27 mouse cellular contexts compared by ENCODE assay signal in the genomic region with DNA sequence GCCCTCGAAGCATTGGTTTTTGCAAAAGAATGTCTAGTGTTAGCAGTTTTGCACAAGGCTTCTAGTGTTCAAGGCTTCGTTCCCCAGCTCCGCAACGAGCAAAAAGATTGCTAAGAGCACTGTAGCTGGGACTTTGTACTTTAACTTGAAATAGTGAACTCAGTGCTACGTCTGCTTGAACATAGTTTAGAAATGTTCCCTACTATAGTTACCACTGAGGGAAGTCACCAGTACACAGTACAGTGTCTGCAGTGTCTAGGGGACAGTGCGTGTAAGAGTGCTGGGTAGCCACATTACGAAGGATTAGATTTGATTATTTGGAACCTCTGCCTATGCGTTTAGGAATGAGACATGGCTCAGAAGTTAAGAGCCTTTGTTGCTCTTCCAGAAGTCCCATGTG.
"Had no signal": no experiment of that assay in that cellular context is flagged by ENCODE, and none has a peak within 500 bp of the region (broad histone marks: within the 10 kb centered on the region; RNA-seq: fewer than 3 reads in every experiment).

No protein-coding gene starts in this region.

- H3K4me1 ChIP-seq: liver, embryonic 13.5 days had no signal

- H3K27ac ChIP-seq: gastrocnemius, adult 2 months; heart, adult 2 months; heart, embryonic 13.5 days; heart, embryonic 15.5 days; hindbrain, embryonic 10.5 days; hindbrain, embryonic 12.5 days; hindbrain, embryonic 14.5 days; kidney, embryonic 15.5 days; kidney, postnatal 0 days; layer of hippocampus, adult 2 months; left cerebral cortex, adult 2 months; limb, embryonic 10.5 days; limb, embryonic 12.5 days; liver, embryonic 13.5 days had no signal

- H3K9me3 ChIP-seq: heart, embryonic 13.5 days; heart, embryonic 15.5 days; hindbrain, embryonic 10.5 days; hindbrain, embryonic 12.5 days; kidney, embryonic 15.5 days; limb, embryonic 10.5 days; limb, embryonic 12.5 days; liver, embryonic 13.5 days had no signal

- DNase-seq: gastrocnemius, adult 2 months; gastrocnemius, postnatal 10 days; gastrocnemius, postnatal 25 days; heart, adult 2 months; heart, postnatal 14 days; heart, postnatal 4 days; kidney, adult 18-20 months; kidney, adult 9 months; kidney, postnatal 14 days; kidney, postnatal 4 days; liver, embryonic 13.5 days had no signal

- H3K4me2 ChIP-seq: heart, embryonic 11.5 days; heart, embryonic 13.5 days; heart, embryonic 15.5 days; hindbrain, embryonic 12.5 days; hindbrain, embryonic 14.5 days; kidney, embryonic 15.5 days; limb, embryonic 12.5 days; liver, embryonic 13.5 days had no signal

- H3K4me3 ChIP-seq: gastrocnemius, adult 2 months; heart, adult 2 months; heart, embryonic 13.5 days; heart, embryonic 15.5 days; hindbrain, embryonic 10.5 days; hindbrain, embryonic 12.5 days; kidney, embryonic 15.5 days; layer of hippocampus, adult 2 months; left cerebral cortex, adult 2 months; limb, embryonic 10.5 days; limb, embryonic 12.5 days; liver, embryonic 13.5 days had no signal

- ATAC-seq: forebrain, embryonic 16.5 days; hindbrain, embryonic 16.5 days; inflammation-experienced regulatory T-cells, adult 6 months; intestine, postnatal 0 days had no signal

- H3K27me3 ChIP-seq: heart, embryonic 13.5 days; heart, embryonic 15.5 days; hindbrain, embryonic 12.5 days; kidney, embryonic 15.5 days; limb, embryonic 12.5 days; liver, embryonic 13.5 days had no signal

- H3K9ac ChIP-seq: heart, embryonic 13.5 days; heart, embryonic 15.5 days; hindbrain, embryonic 12.5 days; hindbrain, embryonic 14.5 days; kidney, embryonic 15.5 days; limb, embryonic 12.5 days; liver, embryonic 13.5 days had no signal
